In genomic region chr15:82148510-82148911, GRCm38 (mm10) we compare ENCODE assay signal across 8 mouse cellular contexts. TPM values are rescaled to one million over a fixed set of nuclear protein-coding genes. Genes with fewer than 3 reads are reported as not detected.
A peak's percentile ranks its signal among the peaks of the same experiment; 100 is the strongest.
DNase-seq lines count a peak whose midpoint lies in the region; ATAC-seq and TF ChIP-seq lines count a peak whose summit lies in the region.

No protein-coding gene starts in this region.

- peak; percentile 20 to 37 for DNase-seq in kidney, postnatal 36 days
- DNase-seq in kidney, postnatal 14 days, result no peak
- DNase-seq in hindbrain, postnatal 0 days (ENCODE audit: low spot score), result no peak
- DNase-seq in midbrain, postnatal 0 days (ENCODE audit: low spot score), result no peak
- DNase-seq in adrenal gland, postnatal 25 days, result no peak
- no peak for DNase-seq in urinary bladder, postnatal 10 days (ENCODE audit: low spot score)
- DNase-seq in layer of hippocampus, adult 8-10 months (ENCODE audit: low spot score in 2 of 2), result no peak

- no peaks in the 10 kb centered on the region for H3K36me3 ChIP-seq in hindbrain, postnatal 0 days (ENCODE audit: insufficient read depth, low read length)
- no peaks in the 10 kb centered on the region for H3K36me3 ChIP-seq in midbrain, postnatal 0 days (ENCODE audit: insufficient read depth, low read length)

- no peaks in the 10 kb centered on the region for H3K27me3 ChIP-seq in hindbrain, postnatal 0 days (ENCODE audit: insufficient read depth, low read length)
- no peaks in the 10 kb centered on the region for H3K27me3 ChIP-seq in midbrain, postnatal 0 days (ENCODE audit: insufficient read depth, low read length)

- ATAC-seq in hindbrain, postnatal 0 days, result no peak
- no peak for ATAC-seq in midbrain, postnatal 0 days (ENCODE audit: low FRiP score)

- H3K9ac ChIP-seq in hindbrain, postnatal 0 days (replicated peaks; ENCODE audit: low read length), result peak overlapping the region; percentile 88; the same call in 1 of the 2 replicates
- H3K9ac ChIP-seq in midbrain, postnatal 0 days (replicated peaks; ENCODE audit: low read length, poor library complexity, severe bottlenecking), result peak overlapping the region; percentile 78

- TF ChIP-seq CTCF in hindbrain, postnatal 0 days (IDR thresholded peaks at IDR 0.05; ENCODE audit: low read depth), result no peak
- TF ChIP-seq CTCF in midbrain, postnatal 0 days (IDR thresholded peaks at IDR 0.05), result no peak

- peak overlapping the region; percentile 82 for H3K4me2 ChIP-seq in hindbrain, postnatal 0 days (ENCODE audit: low read depth, low read length)
- peak overlapping the region; percentile 55 for H3K4me2 ChIP-seq in midbrain, postnatal 0 days (ENCODE audit: low read depth, low read length, poor library complexity, severe bottlenecking)

- H3K9me3 ChIP-seq in hindbrain, postnatal 0 days (ENCODE audit: low read length), result no peaks in the 10 kb centered on the region
- H3K9me3 ChIP-seq in midbrain, postnatal 0 days (ENCODE audit: low read length), result no peaks in the 10 kb centered on the region

- WGBS in hindbrain, postnatal 0 days, result 24% methylated on average over 9 of the region's 9 CpGs
- whole genome bisulfite sequencing in midbrain, postnatal 0 days, result 21% methylated on average over 9 of the region's 9 CpGs

- no peak overlapping the region for H3K27ac ChIP-seq in brown adipose tissue, adult 24 weeks (replicated peaks; ENCODE audit: low read depth, low read length)
- peak overlapping the region; percentile 98; the same call in 1 of the 2 replicates for H3K27ac ChIP-seq in hindbrain, postnatal 0 days
- no peak overlapping the region for H3K27ac ChIP-seq in midbrain, postnatal 0 days (ENCODE audit: low read depth, low read length)

- peak overlapping the region; percentile 92 for H3K4me3 ChIP-seq in brown adipose tissue, adult 24 weeks (ENCODE audit: insufficient read depth, low read depth, low read length)
- H3K4me3 ChIP-seq in hindbrain, postnatal 0 days (ENCODE audit: low read length), result peak overlapping the region; percentile 75
- H3K4me3 ChIP-seq in midbrain, postnatal 0 days (ENCODE audit: low read depth, low read length), result peak overlapping the region; percentile 80

- peaks cover 3% of the 10 kb centered on the region; the same call in 1 of the 2 replicates for H3K4me1 ChIP-seq in brown adipose tissue, adult 24 weeks (ENCODE audit: control insufficient read depth, insufficient read depth, insufficient read length, low read length)
- H3K4me1 ChIP-seq in hindbrain, postnatal 0 days (ENCODE audit: insufficient read depth, low read length), result peaks cover 29% of the 10 kb centered on the region
- peaks cover 14% of the 10 kb centered on the region; the same call in 1 of the 2 replicates for H3K4me1 ChIP-seq in midbrain, postnatal 0 days (ENCODE audit: insufficient read depth, low read length)

RNA-seq across cellular contexts. Expression of gene Srebf2, which starts 1.5 kb away (rescaled TPM):
- 24.3 and 25.3 TPM in 2 replicates for polyA plus RNA-seq in brown adipose tissue, adult 24 weeks (2012; ENCODE audit: insufficient read depth, insufficient read length, missing spikeins)
- total RNA-seq in hindbrain, postnatal 0 days (2014; rRNA removed), result 256 and 266 TPM in 2 replicates
- polyA plus RNA-seq in hindbrain, postnatal 0 days (2015; fragmentation: Nextera tagmentation; extraction: Ambion mirVana), result 139 and 145 TPM in 2 replicates
- total RNA-seq in midbrain, postnatal 0 days (2014; rRNA removed), result 204 and 245 TPM in 2 replicates
- 141 and 150 TPM in 2 replicates for polyA plus RNA-seq in midbrain, postnatal 0 days (2015; fragmentation: Nextera tagmentation; extraction: Ambion mirVana)
- 85.2 and 95.5 TPM in 2 replicates for total RNA-seq in adrenal gland, postnatal 25 days (2021)
- 100 to 1,000 TPM; 175 to 214 (median 189) TPM for total RNA-seq in layer of hippocampus, adult 8-10 months (2022)

RNA-seq across cellular contexts. Expression of gene Ccdc134, which starts 20.8 kb away (rescaled TPM):
- 3.6 and 4.3 TPM in 2 replicates for polyA plus RNA-seq in brown adipose tissue, adult 24 weeks (2012; ENCODE audit: insufficient read depth, insufficient read length, missing spikeins)
- total RNA-seq in hindbrain, postnatal 0 days (2014; rRNA removed), result 15.5 and 16.0 TPM in 2 replicates
- polyA plus RNA-seq in hindbrain, postnatal 0 days (2015; fragmentation: Nextera tagmentation; extraction: Ambion mirVana), result 6.4 and 8.4 TPM in 2 replicates
- 8.4 and 8.7 TPM in 2 replicates for total RNA-seq in midbrain, postnatal 0 days (2014; rRNA removed)
- 6.9 and 7.7 TPM in 2 replicates for polyA plus RNA-seq in midbrain, postnatal 0 days (2015; fragmentation: Nextera tagmentation; extraction: Ambion mirVana)
- total RNA-seq in adrenal gland, postnatal 25 days (2021), result 11.2 and 11.3 TPM in 2 replicates
- total RNA-seq in layer of hippocampus, adult 8-10 months (2022), result 10 to 100 TPM; 10.4 to 14.3 (median 13.0) TPM

Comparison
In these comparisons a context has a peak if more than half of its experiments do, and no peak if none do; other contexts are left out.
1. DNase-seq: peak in kidney, postnatal 36 days (2 of 2); none in kidney, postnatal 14 days (single experiment), hindbrain, postnatal 0 days (single experiment), midbrain, postnatal 0 days (single experiment), adrenal gland, postnatal 25 days (single experiment), urinary bladder, postnatal 10 days (single experiment) and layer of hippocampus, adult 8-10 months (0 of 2).
2. Peak in every context shown above with its lines, with median percentiles within 50 percentile points of each other: H3K4me3 ChIP-seq.